ENCODE assay signal across 8 mouse cellular contexts in the genomic region with DNA sequence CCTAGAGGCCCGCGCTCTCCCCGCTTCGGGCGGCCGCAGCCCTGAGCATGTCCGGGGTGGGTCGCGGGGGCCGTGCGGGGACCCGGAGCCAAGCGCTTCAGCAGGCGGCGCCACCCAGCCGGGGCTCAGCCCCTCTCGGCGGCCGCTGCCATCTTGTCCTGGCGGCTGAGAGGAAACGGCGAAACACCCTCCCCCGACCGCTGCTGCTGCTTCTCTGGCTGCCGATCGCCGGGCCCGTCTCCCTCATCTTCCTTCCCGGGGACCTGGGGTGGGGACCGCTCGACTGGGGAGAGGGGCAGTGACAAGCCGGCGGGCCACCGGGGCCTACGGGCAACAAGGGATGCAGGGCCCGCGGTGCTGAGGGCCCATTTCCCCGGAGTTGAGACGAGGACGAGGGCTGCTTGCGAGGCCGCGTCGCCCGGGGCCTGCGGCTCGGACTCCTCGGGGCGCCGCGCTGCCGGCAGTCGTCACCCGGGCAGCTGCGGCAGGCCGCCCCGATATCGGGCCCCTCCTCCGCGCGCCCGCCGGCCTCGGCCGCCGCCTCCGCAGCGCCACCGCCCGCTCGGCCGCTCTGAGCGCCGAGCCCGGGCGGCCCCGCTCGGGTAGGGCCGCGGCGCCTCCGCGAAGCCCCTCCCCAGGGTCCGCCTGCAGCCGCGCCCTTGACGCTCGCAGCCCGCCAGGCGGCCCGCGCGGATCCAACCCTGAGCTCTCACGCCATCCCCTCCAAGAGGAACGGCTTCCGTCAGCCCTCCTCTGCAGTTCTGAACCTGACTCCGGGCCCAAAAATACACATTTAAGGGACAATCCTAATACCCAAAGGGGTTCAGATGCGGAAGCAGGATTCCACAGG. TPM values are rescaled to one million over a fixed set of nuclear protein-coding genes. Genes with fewer than 3 reads are reported as not detected.
DNase-seq lines count a peak whose midpoint lies in the region; ATAC-seq and TF ChIP-seq lines count a peak whose summit lies in the region.

A gene (minus strand): TSS at position 496 of the 850 bp plus-strand sequence.

- peak; percentile 92 for TF ChIP-seq POLR2A in brain, embryonic 14.5 days (IDR thresholded peaks at IDR 0.05; ENCODE audit: borderline replicate concordance, extremely low read depth, insufficient read depth, insufficient read length, poor library complexity, severe bottlenecking)

- peaks cover 40% of the 10 kb centered on the region for H3K79me3 ChIP-seq in C2C12 (ENCODE audit: low read depth)

- H3K4me1 ChIP-seq in erythroblast, embryonic 14.5 days (ENCODE audit: control insufficient read depth), result peaks cover 30% of the 10 kb centered on the region
- H3K4me1 ChIP-seq in heart, embryonic 12.5 days (replicated peaks), result peaks cover 35% of the 10 kb centered on the region
- H3K4me1 ChIP-seq in liver, embryonic 12.5 days, result peaks cover 44% of the 10 kb centered on the region
- H3K4me1 ChIP-seq in stomach, embryonic 15.5 days, result peaks cover 20% of the 10 kb centered on the region; the same call in 1 of the 2 replicates

- DNase-seq in brain, embryonic 14.5 days (ENCODE audit: low read depth), result peak; percentile 91
- DNase-seq in kidney, postnatal 10 days, result peak; percentile 91
- DNase-seq in natural killer cell, adult 2 months (ENCODE audit: low spot score in 2 of 2), result peak; percentile 61 to 70

- peak within 1 kb of the TSS; percentile 99 for H3K9ac ChIP-seq in heart, embryonic 12.5 days
- H3K9ac ChIP-seq in liver, embryonic 12.5 days, result peak within 1 kb of the TSS; percentile 98
- peak within 1 kb of the TSS; percentile 96 for H3K9ac ChIP-seq in stomach, embryonic 15.5 days

- peak; percentile 91 for ATAC-seq in heart, embryonic 12.5 days (ENCODE audit: insufficient number of reproducible peaks, low FRiP score)
- peak; percentile 87 for ATAC-seq in liver, embryonic 12.5 days
- ATAC-seq in stomach, embryonic 15.5 days (ENCODE audit: insufficient read depth, low FRiP score, low read depth), result peak; percentile 90

- peak within 1 kb of the TSS; percentile 100 for H3K27ac ChIP-seq in heart, embryonic 12.5 days (ENCODE audit: poor library complexity, severe bottlenecking)
- peak within 1 kb of the TSS; percentile 97 for H3K27ac ChIP-seq in liver, embryonic 12.5 days
- peak within 1 kb of the TSS; percentile 100 for H3K27ac ChIP-seq in stomach, embryonic 15.5 days

- under 1% methylated on average over 88 of the region's 98 CpGs for WGBS in heart, embryonic 12.5 days
- under 1% methylated on average over 75 of the region's 98 CpGs for WGBS in liver, embryonic 12.5 days (ENCODE audit: insufficient replicate concordance)
- under 1% methylated on average over 87 of the region's 98 CpGs for WGBS in stomach, embryonic 15.5 days

- peak within 1 kb of the TSS; percentile 99 for H3ac ChIP-seq in C2C12 (ENCODE audit: control insufficient read depth, insufficient read length, low read depth)

- peaks cover 50% of the 10 kb centered on the region for H3K79me2 ChIP-seq in C2C12 (ENCODE audit: control insufficient read depth, insufficient read depth)

- H3K9me3 ChIP-seq in erythroblast, embryonic 14.5 days (ENCODE audit: control insufficient read depth, low read length), result no peaks in the 10 kb centered on the region
- no peaks in the 10 kb centered on the region for H3K9me3 ChIP-seq in heart, embryonic 12.5 days (replicated peaks)
- no peaks in the 10 kb centered on the region for H3K9me3 ChIP-seq in liver, embryonic 12.5 days (replicated peaks)
- no peaks in the 10 kb centered on the region for H3K9me3 ChIP-seq in stomach, embryonic 15.5 days

- peak; percentile 62 for TF ChIP-seq CTCF in C2C12 (IDR thresholded peaks at IDR 0.05; ENCODE audit: control insufficient read depth, insufficient read depth, insufficient read length)
- TF ChIP-seq CTCF in brain, embryonic 14.5 days (IDR thresholded peaks at IDR 0.05; ENCODE audit: borderline replicate concordance, extremely low read depth, insufficient read depth, insufficient read length), result peak; percentile 37; the same call in 1 of the 2 replicates

- no peaks in the 10 kb centered on the region for H3K36me3 ChIP-seq in C2C12 (ENCODE audit: control insufficient read depth, insufficient read depth)
- no peaks in the 10 kb centered on the region; the same call in 1 of the 2 replicates for H3K36me3 ChIP-seq in erythroblast, embryonic 14.5 days (ENCODE audit: control insufficient read depth)
- H3K36me3 ChIP-seq in heart, embryonic 12.5 days, result no peaks in the 10 kb centered on the region
- no peaks in the 10 kb centered on the region for H3K36me3 ChIP-seq in liver, embryonic 12.5 days
- no peaks in the 10 kb centered on the region for H3K36me3 ChIP-seq in stomach, embryonic 15.5 days

- H3K4me3 ChIP-seq in C2C12 (ENCODE audit: insufficient read depth, poor library complexity, severe bottlenecking), result peak within 1 kb of the TSS; percentile 87
- peak within 1 kb of the TSS; percentile 94 for H3K4me3 ChIP-seq in erythroblast, embryonic 14.5 days (replicated peaks)
- H3K4me3 ChIP-seq in heart, embryonic 12.5 days, result peak within 1 kb of the TSS; percentile 77
- H3K4me3 ChIP-seq in liver, embryonic 12.5 days, result peak within 1 kb of the TSS; percentile 87
- H3K4me3 ChIP-seq in stomach, embryonic 15.5 days (replicated peaks), result peak within 1 kb of the TSS; percentile 97

- peak within 1 kb of the TSS; percentile 73 for H3K4me2 ChIP-seq in heart, embryonic 12.5 days
- H3K4me2 ChIP-seq in liver, embryonic 12.5 days, result peak within 1 kb of the TSS; percentile 91
- H3K4me2 ChIP-seq in stomach, embryonic 15.5 days, result peak within 1 kb of the TSS; percentile 71

- H3K27me3 ChIP-seq in C2C12 (ENCODE audit: control insufficient read depth, insufficient read depth, insufficient read length), result no peaks in the 10 kb centered on the region
- peaks cover 8% of the 10 kb centered on the region; the same call in 1 of the 2 replicates for H3K27me3 ChIP-seq in erythroblast, embryonic 14.5 days (ENCODE audit: control insufficient read depth)
- H3K27me3 ChIP-seq in heart, embryonic 12.5 days (replicated peaks), result no peaks in the 10 kb centered on the region
- peaks cover 4% of the 10 kb centered on the region; the same call in 1 of the 2 replicates for H3K27me3 ChIP-seq in liver, embryonic 12.5 days (replicated peaks)
- H3K27me3 ChIP-seq in stomach, embryonic 15.5 days (replicated peaks), result no peaks in the 10 kb centered on the region

TF ChIP-seq in C2C12, 6 proteins besides CTCF, POLR2A, EP300 and RAD21:
- no peak for TF ChIP-seq CEBPB (IDR thresholded peaks at IDR 0.05; ENCODE audit: low read depth)
- TF ChIP-seq FOSL1 (IDR thresholded peaks at IDR 0.05; ENCODE audit: insufficient read depth, low read length, poor library complexity, severe bottlenecking), result no peak
- TF ChIP-seq MYOD1 (IDR thresholded peaks at IDR 0.05; ENCODE audit: control insufficient read depth, insufficient read length, low read depth), result no peak
- TF ChIP-seq MAX (IDR thresholded peaks at IDR 0.05), result no peak
- no peak for TF ChIP-seq USF1 (IDR thresholded peaks at IDR 0.05; ENCODE audit: low read depth)
- no peak for TF ChIP-seq MYOG (IDR thresholded peaks at IDR 0.05; ENCODE audit: control insufficient read depth, extremely low read depth, insufficient read length)

RNA-seq across cellular contexts. Expression of the gene that starts here (rescaled TPM):
- polyA plus RNA-seq in C2C12 (2012; fragmentation: generic; extraction: Trizol), result 8.8 TPM
- polyA plus RNA-seq in brain, embryonic 14.5 days (2012; rRNA removed), result 12.2 and 19.1 TPM in 2 replicates
- 0.23 and 0.31 TPM in 2 replicates for polyA plus RNA-seq in erythroblast, embryonic 14.5 days (2012)
- 71.4 and 78.0 TPM in 2 replicates for polyA plus RNA-seq in heart, embryonic 12.5 days (2016; fragmentation: Nextera tagmentation; extraction: Ambion mirVana)
- polyA plus RNA-seq in liver, embryonic 12.5 days (2016; fragmentation: Nextera tagmentation; extraction: Ambion mirVana), result 14.0 and 15.1 TPM in 2 replicates
- polyA plus RNA-seq in stomach, embryonic 15.5 days (2015; fragmentation: Nextera tagmentation; extraction: Ambion mirVana), result 15.4 and 16.2 TPM in 2 replicates

Comparison
In these comparisons a context has a peak if more than half of its experiments do, and no peak if none do; other contexts are left out.
1. Peak in every context shown above with its lines: DNase-seq, ATAC-seq, H3K4me3 ChIP-seq and H3K27ac ChIP-seq.